Mouse (Mus musculus) ovary, postnatal 36 days (tissue): ENCODE results near the gene Kcnn1.

Source experiments
- DNase-seq: peaks from one replicate; pipeline ENCODE4 v3.0.0; 2022; ENCODE audit warnings: low spot score, mixed read lengths

Kcnn1 gene

DNA sequence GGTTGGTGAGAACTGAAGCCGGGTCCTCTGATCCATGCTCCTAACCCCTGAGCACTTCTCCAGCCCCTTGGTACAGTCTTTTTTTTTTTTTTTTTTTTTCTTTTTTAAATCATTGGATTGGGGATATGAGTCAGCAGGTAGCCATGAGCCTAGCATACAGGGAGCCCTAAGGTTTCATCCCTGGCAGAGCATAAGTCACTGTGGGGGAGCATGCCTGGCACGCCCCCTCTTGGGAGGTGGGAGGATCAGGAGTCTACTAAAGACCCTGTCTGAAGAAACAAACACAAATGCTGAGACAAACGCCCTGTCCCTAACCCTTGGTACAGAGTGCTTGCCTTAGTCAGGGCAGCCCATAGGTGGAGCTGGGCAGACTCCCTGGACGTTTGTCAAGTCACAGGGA lies 51.0 kb downstream of the Kcnn1 start:
- DNase-seq: no peak

DNA sequence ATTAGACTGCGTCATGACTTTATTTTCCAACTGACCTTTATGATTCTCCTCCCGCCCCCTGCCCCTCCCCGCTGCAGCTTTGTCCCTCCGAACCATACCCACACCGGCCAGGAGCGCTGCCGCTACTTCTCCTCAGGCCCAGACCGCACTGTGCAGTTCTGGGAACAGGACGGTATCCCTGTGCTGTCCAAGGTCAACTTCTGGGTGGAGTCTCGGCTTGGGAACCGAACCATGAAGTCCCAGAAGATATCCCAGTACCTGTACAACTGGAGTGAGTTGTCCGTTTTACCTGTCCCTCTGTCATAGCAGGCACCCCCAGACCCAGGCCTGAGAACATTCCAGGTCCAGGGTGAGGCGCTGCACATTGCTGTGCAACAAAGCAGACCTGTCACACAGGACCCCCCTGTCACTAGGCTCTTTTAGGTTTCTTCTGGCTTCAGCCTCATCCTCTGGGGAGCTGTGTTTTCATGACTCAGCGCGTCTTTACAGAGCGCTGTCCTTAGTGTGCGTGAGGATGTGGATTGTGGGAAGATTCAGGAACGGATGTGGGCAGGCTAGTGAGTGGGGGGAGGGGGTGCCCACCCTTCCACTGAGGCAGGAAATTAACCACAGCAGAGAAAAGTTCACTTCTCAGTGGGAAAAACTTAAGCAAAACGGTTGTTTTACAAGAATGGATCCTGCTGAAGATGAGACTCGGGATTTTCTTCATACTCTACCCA lies 51.9 kb downstream of the Kcnn1 start:
- DNase-seq: no peak

DNA sequence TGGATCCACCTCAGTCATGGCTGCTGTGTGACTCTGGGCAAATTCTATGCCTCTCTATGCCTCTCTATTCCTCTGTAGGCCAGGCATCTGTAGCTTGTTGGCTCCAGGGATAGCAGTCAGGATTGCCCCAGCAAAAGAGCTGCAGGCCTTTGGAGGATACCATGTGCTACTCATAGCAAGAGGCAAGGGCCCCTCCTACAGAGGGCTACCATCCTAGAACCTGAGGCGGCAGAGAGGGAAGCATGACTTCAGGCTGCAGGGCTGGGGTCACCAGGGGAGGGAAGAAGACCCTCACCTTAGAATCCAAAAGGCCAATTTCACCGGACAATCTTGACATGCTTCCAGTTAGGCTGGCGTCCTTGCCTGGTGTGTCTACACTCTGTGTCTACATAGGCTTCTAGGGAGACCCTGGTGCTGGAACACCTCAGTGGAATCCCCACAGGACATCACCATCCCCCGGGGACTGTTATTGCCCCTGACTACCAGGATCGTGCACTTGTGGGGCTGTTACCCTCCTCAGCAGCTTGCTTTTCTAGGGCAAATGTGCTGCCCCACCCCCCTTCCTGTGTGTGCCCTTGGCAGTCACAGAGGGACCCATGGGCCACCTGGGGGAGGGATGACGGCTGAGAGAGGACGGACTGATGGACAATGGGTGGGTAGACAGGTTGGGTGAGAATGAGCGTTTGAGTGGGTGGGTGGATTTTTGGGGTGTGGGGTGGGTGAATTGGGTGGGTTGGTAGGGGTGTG lies 53.9 kb downstream of the Kcnn1 start:
- no peak for DNase-seq

DNA sequence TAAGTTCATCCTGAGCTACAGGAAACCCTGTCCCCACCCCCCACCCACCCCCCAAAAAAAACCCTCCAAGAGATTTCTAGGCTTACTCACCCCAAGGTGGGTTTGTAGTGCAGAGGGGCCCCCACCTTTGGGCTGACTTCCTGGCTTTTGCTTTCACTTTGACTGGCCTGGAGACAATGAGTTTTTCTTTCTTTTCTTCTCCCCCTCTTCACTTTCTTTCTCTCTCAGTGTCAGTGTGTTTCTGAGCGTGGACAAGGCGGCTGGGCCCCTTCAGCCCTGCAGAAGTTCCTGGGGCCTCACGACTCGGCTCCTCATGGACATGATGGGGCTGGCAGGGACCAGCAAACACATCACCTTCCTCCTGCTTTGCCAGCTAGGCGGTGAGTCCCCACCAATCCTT lies 54.8 kb downstream of the Kcnn1 start, which contains the start of gene Il12rb1:
TSS of gene Il12rb1 (plus strand) at position 211 of the 400 bp plus-strand sequence.
- DNase-seq: no peak

DNA sequence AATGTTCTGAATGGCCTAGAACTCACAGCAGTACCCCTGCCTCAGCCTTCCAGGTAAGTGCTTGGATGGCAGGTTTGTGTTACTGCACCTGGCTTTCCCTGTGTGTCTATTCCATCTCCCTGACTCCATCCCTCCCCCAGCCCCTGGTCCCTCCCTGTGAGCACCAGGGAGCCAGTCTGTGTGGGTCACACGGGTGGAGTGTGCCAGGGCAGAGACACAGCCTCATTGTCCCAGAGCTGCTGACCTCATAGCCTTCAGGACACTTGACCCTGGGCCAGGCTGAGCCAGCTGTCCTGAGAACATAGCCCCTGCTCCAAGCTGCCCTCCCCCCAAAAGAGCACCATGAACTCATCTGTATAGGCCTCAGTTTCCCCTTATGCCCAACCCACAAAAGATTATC lies 55.8 kb downstream of the Kcnn1 start:
- no peak for DNase-seq

DNA sequence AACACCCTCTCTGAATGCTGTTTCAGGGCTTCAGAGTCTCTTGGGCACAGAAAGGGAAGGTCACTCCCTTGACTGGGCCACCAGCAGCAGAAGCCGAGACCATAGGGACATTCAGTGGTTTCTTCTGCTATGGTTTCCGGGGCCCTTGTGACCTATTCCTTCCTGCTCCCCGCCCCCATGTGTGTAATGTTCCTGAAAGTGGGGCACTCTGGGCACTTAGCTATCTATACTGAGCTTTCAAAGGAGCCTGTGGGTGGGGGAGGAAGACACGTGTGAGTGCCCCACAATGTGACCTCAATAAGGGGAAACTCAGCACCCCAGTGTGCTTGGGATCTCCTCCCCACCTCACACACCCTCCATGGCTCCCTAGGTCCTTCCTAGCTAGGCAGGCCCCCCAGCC lies 56.5 kb downstream of the Kcnn1 start:
- DNase-seq: no peak

DNA sequence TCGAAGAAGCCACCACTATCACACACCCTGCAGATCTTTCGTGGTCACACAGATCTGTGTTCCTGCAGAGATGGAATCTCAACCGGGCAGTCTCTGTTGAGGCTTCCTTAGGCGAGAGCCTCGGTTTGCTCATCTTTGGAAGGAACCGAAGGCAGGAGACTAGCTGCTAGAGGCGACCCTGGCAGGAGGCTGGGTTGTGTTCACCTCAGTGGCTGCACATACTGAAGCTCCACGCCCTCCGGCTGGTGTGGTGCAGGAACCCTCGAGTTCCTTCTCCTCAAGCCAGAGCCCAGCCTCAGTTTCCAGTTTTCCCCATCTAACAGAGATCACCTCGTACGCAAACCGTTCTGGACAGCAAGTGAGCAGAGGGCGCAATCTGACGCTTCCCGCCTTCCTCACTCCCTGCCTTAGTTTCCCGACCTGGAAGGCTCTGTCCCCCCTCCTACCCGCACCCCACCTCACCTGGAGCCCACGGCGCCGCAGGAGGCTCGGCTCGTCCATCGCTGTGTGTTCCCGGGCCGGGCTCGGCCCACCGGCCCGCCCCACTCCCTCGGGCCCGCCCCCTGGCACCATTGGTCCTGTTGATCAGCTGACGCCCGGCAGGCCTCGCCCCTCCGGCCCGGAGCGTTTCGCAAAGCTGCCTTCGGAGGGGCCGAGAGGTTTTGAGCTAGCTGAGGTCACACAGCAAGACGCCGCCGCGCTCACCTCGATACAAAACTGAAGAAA lies 58.4 kb downstream of the Kcnn1 start, which contains the start of gene Mast3:
TSS of gene Mast3 (minus strand) at position 574 of the 726 bp plus-strand sequence.
- DNase-seq: peak; percentile 84

DNA sequence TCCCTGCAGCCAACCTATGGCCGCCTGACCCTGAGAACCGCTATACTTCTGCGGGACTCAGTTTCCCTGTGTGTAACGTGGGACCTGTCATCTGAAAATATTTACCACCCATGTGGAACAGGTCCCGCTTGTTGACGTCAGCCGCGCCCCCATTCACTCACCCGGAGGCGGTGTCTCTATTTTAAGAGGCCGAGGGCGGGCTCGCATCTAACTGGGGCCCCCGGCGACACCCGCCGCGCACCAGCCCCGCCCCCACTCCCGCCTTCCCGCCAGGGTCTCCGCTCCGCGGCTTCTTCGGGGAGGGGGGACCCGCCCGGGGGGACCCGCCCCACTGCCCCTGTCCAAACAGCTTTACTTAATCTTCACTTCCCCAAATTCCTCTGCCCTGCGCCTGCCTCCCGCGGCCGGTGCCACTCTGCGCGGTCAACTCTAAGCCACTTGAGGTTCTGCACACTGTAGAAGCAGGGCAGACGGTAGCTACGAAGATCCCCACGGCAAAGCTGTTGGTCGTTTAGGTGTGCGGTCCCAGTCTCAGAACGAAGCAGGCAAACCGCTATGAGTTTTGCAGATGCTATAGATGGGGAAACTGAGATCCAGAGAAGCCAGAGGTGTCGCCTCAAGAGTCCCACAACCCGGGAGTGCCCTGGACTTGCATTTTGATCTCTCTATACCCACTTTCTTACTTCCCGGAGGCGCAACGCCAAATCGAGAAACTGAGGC lies 59.1 kb downstream of the Kcnn1 start:
- DNase-seq: peak; percentile 46

DNA sequence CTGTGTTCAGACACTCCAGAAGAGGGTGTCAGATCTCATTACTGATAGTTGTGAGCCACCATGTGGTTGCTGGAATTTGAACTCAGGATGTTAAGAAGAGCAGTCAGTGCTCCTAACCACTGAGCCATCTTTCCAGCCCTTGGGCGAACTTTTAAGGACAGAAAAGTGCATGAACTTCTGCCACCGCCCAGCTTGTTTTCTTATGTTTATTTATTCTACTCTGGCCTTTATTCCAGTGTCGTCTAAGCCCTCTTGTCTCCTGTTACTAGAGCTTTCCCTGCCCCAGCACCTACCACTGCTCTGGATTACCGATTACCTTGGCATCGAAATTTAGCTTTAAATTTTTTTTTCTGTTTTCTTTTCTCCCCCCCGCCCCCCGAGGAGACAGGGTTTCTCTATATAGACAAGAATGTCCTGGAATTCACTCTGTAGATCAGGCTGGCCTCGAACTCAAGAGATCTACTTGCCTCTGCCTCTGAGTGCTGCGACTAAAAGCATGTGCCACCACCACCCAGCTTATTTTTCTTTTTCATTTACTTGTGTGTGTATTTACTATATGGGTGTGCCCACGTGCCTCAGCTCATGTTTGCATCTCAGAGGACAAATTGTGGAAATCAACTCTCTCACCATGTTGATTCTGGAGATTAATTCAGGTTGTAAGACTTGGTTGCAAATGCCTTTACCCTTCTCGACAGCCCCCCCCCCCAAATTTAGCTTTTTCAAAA lies 60.1 kb downstream of the Kcnn1 start:
- DNase-seq: no peak

DNA sequence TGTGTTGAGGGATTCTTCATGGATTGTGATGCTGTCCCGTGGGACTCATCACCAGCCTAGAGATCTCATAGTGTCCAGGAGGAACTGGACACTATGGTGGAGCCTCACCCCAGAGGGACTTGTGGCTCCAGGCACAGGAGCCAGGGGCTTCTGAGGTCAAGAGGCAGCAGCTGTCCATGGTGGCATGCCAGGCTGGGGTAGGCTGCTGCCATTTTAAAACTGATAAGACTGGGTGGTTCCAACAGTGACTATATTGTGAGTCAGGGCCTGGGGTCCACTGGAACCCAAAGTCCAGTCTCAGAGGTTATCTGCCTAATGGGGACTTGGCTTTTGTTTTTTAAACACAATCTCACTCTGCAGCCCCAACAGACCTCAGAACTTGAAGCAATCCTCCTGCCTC lies 61.2 kb downstream of the Kcnn1 start:
- DNase-seq: no peak

DNA sequence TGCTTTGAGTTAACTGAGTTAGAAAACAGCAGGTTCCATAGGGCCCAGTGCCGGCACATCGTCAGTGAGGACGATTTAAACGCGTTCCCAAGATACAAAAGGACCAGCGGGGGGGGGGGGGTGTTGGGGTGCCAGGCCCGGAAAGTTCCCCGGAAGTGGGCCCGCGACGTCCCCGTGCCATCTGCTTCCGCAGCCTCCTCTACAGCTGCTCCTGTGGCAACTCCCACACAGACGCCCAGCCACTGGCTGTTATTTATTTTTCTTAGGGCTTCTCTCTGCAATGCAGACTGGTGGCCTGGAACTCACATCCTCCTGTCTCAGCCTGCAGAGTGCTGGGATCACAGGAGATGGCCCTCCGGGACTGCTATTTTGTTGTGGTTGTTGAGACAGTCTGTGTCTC lies 61.9 kb downstream of the Kcnn1 start:
- no peak for DNase-seq

DNA sequence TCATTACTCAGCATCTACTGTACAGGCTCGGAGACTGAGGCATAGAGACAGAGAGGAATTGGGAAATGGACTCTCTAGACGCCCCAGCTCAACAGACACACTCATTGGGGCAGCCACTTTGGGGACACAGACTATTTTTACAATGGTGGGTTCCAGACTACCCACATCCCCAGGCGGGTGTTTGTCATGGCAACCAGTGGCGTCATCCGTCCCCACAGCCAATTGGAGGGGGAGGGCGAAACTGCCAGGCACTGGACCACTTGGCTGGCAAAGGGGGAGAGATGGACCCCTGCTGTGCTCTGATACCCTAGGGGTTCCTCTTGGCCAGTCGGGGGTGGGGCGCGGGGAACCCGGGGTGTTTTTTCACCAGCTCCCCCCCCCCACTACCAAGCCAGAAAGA lies 62.4 kb downstream of the Kcnn1 start:
- no peak for DNase-seq

DNA sequence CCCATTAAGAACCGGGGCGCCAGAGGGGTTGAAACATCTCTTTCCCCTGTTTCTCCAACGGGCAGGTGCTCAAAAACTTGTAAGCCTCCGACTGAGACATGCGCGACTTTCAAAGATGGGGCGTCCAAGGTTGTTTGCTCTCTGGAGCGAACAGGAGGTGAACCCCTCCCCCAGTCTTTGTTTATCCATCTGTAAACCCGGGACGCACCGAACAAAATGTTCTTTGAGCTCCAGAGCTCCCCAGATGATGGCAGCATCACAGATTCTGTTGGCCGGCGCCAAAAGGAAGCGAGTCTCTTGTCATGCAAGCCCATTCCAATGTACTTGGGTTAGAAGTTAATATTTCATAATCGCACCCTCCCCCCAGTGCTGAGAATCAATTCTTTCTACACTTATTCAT lies 64.8 kb downstream of the Kcnn1 start:
- no peak for DNase-seq

DNA sequence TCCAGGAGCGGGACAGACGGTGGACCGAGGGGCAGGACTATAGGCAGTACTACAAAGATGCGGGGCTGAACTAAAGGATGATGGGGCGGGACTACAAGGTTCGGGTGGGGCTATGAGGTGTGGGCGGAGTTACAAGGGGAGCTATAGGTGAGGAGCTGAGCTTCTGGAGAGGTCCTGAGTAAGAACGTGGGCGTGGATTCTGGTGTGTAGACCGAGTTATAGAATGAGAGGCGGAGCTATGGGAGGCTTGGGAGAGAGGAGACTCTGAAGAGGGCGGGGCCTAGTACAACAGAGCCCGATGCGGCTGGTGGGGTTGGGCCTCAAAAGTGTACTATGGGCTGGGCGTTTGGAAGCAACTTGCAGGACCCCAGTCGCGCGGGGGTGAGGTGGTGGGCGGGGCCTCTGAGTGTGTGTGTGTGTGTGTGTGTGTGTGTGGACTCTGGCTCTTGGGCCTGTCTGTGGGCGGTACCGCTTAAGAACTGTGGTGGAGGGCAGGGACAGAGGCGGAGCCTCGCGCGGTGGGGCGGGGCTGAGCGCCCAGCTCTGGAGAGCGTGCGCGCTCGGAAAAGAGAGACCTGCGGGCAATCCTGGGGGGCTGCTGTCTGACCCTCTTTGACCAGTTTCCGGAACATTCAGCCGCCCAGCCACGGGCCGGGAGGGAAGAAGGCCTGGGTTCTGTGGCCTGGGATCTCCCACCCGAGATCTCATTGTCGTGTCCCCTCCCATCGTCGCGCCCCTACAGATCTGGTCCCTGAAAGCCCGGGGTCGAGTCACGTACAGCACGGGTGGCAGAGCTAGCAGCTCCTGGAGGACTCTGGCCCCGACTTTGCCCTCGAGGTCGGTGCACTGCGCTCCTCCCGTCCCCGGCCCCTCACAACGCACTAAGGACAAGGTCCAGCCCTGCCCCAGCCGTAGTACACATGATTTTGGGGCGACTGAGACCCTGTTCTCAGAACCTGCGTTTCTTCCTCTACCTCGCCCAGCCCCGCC lies 65.7 kb downstream of the Kcnn1 start:
- DNase-seq: peak; percentile 86

DNA sequence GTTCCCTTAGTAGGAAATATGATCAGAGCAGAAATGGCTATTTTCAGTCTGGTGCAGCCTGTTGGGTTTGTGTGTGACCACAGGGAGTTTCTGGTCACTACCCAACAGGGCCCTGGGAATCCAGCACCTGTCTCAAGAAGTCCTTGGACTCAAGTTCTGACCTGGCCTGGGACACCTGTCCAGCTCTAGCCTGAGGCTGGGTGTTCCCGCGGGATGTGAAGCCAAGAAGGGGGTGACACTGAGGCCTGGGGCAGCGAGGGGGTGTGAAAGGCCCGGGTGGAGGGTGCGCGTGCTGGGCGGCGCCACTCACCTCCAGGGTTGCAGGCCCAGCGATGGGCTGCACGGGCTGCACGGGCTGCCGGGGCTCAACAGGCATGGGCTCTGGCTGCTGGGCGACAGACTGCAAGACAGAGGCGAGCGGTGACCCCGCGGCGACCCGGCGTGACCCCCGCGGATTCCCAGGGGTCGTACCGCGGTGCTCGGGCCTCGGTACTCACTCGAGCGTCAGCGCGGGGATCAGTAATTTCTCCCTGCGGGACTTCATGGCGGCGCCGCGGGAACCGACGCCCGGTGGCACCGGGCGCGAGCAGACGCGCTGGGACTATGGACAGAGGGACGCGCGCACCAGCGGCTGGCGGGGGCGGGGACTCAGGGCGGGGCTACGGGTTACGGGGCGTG lies 66.5 kb downstream of the Kcnn1 start:
- DNase-seq: peak; percentile 87

DNA sequence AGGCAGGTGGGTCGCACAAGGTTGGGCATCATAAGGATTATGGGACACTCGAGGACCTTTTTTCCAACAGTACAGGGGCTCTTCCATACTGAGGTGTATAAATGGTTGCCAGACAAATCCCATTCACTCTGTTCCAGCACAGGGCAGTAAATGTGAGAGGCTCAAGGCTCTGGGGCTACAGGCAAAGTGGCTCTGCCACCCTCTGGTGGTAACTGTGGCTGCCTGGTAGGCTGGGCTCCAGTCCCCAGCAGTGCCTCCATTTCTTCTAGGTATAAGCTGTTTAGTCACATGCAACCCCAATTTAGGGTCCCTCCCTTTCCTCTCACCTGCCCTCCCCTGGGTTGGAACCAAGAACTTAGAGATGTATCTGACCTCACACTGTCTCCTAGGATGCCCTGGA lies 67.7 kb downstream of the Kcnn1 start:
- DNase-seq: no peak

DNA sequence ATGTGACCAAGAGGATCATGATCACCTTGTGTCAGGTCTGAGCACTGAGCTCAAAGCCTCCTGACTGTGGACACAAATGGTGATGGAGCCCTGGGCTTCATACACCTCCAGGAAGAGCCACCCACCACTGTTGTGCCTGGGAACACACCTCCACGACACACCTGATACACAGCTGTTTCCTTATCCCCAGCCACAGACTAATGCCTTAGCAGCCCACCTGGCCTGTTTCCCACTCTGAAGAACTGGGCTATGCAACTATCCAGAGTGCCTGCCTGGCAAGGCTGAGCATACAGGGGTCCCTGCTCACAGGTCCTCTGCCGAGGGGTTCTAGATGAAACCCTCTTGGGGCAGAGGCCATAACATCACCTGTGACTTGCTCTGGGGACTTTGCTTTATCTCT lies 68.8 kb downstream of the Kcnn1 start:
- no peak for DNase-seq

DNA sequence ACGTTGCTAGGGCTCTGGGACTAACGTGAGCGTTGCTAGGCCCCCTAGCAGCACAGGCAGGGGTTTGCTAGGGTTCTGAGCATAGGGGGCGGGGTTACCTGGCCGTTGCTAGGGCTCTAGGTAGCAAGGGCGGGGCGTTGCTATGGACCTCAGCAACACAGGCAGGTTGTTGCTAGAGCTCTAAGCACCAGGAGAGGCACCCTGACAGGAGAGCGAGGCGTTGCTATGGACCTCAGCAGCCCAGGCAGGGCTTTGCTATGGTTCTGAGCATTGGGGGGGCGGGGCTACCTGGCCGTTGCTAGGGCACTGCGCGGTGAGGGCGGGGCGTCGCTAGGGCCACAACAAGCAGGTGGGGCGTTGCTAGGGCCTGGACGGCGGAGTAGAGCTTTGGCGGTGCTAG lies 70.4 kb downstream of the Kcnn1 start:
- DNase-seq: no peak
